Mouse (Mus musculus) c-Kit-positive CD71-negative TER-119-negative erythroid progenitor cells, embryonic 14.5 days (primary cell): ENCODE results near the gene Thsd1.

Experiments used
- DNase-seq: peaks from one replicate; pipeline ENCODE4 v3.0.0-alpha.2; 2013; ENCODE audit warnings: low read depth

Gene Thsd1

DNA sequence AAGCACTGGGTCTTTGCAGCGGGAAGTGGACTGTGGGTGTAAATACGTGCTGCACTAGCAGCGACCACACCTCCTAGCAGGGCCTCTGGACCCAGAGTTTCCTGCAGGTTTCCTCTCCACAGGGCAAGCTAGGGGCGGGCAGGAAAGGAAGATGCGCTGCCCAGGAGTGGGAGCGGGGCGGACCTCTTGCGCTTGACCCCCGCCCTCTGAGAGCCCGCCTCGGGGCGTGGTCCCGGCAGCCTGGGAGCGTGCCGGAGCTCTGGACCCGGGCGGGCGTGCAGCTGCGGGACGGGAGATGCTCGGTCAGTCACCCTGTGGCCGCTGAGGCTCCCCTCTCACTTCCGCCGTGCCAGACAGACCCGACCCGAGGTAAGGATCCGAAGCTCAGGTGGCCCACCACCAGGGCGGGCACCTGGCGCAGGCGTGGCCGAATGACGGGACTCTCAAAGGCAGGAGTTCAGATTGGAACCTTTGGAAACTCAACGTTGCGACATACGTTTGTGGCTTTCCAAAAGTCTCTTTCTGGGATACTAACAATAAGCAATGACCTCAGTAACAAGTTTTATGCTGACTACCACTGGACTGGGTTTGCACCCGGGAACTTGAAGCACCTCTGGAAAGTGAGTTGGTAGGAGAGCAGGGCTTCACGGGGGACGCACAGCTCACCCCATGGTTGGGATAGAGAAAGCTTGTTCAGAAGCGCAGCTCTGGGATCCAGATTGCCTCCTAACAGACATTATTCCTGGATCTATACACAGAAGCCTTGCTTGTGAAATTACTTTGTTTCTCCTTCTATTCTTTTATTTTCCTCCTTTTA lies at the start of gene Thsd1:
Gene Thsd1 (plus strand): TSS at position 253 of the 817 bp plus-strand sequence.
- no peak for DNase-seq

DNA sequence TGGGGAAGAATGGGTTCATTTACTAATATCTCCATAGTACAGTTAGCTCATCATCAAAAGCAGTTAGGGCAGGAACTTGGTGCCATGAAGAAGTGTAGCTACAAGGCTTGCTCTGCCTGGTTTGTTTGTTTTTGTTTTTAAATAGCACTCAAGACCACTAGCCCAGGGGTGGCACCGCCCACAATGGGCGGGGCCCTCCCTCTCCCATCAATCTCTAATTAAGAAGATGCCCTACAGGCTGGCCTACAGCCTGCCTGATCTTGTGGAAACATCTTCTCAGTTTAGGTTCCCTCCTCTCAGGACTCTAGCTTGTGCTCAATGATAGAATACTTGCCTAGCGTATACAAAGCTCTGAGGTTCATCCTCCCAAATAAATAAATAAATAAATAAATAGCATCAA lies 42.2 kb upstream of the Thsd1 start:
- DNase-seq: no peak

DNA sequence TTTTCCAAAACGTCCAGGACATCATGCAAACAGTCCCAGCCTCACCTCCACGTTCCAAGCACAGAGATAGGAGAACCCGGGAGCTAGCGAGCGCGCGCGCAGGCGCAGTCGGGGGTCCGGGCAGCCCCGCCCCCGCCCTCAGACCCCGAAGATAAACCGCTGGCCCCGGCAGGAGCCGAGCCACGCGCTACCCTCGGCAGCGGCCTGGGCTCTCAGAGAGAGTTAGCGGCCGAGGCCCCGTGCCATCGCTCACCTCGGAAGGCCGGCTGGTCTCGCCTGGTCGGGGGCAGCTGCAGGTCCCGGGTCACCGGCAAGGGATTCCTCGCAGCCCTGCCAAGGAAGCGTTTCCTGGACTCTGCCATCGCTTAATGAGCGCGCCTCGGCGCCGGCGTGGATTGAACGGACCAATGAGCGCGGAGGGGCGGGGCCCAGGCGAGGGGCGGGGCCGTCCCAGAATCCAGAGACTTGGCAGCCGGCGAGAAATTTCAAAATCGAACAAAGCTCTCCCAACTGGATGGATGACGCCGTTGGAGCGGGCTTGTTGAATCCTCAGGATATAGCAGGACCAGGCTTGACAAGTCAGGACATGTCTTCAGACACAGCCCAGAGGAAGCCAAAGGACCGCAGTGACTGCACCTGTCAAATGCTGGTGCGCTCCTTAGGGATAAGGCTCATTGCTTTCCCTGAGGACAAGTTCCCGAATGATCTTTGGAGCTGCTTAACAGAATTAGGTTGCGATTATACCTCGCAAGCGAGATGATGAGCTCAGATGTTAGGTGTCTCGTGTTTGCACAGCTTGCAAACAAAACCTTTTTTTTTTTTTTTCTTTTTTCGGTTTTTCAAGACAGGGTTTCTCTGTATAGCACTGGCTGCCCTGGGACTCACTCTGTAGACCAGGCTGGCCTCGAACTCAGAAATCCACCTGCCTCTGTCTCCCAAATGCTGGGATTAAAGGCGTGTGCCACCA lies 41.4 kb upstream of the Thsd1 start, which contains the start of gene Ckap2:
Gene Ckap2 (minus strand): TSS at position 389 of the 967 bp plus-strand sequence.
- DNase-seq: peak; percentile 79

DNA sequence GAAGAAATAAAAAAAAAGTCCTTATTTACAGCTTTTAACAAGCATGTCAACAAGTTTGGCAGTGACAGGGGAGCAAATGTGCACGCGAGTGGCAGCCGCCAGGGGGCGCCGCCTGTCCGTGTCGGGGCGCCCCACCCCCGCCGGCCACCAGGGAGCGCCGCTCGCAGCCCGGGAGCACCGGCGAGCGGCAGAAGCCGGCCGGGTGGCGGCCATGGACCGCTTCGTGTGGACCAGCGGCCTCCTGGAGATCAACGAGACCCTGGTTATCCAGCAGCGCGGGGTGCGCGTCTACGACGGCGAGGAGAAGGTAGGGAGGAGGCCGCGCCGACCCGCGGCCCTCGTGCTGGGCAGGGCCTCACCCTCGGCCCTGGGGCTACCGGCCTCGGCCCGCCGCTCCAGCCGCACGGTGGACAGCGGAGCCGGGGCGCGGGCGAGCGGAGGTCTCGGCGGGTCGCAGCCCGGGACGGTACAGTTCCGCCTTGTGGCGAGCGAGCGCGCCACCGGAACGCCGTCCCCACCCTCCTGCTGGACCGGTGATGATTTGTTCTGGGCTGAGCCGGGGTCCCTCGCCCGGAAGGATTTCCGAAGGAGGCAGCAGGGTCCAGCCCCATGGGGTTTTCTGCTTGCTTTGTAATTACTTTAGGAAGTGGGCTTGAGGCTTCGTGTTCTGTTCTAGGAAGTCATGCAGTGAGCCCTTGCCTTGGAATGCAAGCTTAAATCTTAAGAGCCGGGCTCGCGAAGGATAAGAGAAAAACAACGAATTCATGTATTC lies 34.3 kb upstream of the Thsd1 start, which contains the start of gene Vps36:
Gene Vps36 (plus strand): TSS at position 150 of the 772 bp plus-strand sequence.
- peak; percentile 66 for DNase-seq

GRCm38 (mm10) chr8:22193432-22194010 lies 33.6 kb upstream of the Thsd1 start:
- no peak for DNase-seq

GRCm38 (mm10) chr8:22197914-22198313 lies 29.2 kb upstream of the Thsd1 start:
- no peak for DNase-seq

DNA sequence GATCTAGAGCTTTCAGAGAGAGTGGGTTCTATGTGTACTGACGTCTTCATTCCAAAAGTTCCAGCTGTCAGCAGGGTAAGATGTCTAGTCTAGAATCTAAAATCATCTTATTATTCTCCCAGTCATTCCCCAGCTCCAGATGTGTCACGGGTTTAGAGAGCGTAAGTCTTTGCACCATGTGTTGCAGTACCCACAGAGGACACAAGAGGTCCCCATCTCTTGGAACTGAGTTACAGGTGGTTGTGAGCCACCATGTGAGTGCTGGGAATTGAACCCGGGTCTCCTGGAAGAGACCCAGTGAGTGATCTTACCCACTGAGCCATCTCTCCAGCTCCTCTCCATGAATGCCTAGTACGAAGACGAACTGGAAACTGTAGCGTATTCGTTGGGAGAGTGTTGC lies 27.6 kb upstream of the Thsd1 start:
- no peak for DNase-seq

DNA sequence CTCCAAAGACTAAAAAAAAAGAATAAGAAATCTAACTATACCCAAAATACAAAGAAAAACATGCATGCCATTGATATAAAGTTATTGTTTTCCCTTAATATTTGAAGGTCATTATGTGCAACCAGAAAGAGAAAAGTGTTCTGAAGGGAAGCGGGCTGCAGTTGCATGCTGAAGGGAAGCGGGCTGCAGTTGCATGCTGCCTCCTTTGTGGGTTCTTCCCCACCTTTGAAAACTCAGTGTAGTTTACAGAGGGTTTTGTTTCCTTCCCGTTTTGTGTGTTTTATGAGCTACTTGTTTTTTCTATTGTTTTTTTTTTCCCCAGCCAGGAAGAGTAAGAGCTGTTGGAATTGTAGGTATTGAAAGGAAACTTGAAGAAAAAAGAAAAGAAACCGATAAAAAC lies 19.6 kb upstream of the Thsd1 start:
- no peak for DNase-seq

DNA sequence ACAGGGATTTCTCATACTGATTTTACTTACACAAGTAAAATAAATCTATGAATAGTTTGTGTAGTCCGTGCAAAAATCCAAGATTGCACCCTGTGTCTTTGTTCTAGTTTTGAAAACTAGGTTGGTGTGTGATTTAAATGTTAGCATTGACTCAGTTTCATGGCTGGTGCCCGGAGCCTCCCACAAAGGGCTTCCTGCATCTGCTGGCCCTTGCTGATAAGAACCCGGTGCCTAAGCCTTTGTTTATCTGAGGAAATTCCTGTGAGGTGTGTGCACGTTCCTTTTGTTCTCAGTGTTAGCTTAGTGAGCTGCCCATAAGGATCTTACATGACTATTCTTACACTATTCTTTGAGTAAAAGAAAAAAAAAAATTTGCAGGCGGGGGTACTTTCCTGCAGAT lies 18.1 kb upstream of the Thsd1 start:
- DNase-seq: no peak

- DNase-seq: no peak
These were observed 12.3 kb upstream of the Thsd1 start for GRCm38 (mm10) chr8:22214826-22215225.

DNA sequence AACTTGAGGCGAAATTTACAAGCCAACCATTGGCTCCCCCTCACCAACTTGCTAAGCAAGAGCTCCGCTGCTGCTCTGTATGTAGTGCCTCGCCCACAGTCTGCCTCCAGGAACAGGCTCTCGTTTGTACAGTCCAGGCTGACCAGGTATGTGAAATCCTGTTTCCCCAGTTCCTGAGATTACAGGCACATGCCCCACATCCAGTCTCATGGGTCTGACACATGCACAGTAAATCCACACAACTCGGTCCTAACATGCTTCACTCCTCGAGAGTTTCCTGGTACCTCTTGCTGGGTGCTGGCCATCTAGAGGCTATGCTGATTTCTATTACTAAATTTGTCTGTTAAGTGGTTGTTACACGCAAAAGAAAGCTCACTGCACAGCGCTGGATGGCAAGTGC lies 752 bp upstream of the Thsd1 start:
- DNase-seq: no peak

GRCm38 (mm10) chr8:22228621-22229020 lies 1.5 kb downstream of the Thsd1 start:
- no peak for DNase-seq

- DNase-seq: no peak
These were observed 15.9 kb downstream of the Thsd1 start for GRCm38 (mm10) chr8:22242986-22243385.

- DNase-seq: no peak
These were observed 18.6 kb downstream of the Thsd1 start for GRCm38 (mm10) chr8:22245663-22246062.

DNA sequence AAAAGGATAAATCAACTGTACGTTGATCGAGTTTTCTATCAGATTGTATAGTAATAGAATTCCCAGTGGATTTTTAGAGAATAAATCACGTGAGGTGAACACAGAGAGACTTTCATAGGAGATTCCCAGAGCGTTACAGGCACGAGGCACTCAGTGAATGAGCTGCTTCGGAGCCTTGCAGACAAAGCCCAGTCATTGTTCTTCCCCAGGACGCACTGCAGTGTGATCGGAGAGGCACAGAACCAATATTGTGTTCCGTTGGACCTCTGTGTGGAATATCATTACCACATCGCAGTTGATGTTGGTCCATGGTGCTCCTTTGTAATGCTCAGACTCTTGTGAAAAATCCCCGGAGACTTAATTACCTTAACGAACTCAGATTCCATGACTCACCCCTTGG lies 20.8 kb downstream of the Thsd1 start:
- DNase-seq: no peak

GRCm38 (mm10) chr8:22249080-22249479 lies 22.0 kb downstream of the Thsd1 start:
- DNase-seq: no peak

DNA sequence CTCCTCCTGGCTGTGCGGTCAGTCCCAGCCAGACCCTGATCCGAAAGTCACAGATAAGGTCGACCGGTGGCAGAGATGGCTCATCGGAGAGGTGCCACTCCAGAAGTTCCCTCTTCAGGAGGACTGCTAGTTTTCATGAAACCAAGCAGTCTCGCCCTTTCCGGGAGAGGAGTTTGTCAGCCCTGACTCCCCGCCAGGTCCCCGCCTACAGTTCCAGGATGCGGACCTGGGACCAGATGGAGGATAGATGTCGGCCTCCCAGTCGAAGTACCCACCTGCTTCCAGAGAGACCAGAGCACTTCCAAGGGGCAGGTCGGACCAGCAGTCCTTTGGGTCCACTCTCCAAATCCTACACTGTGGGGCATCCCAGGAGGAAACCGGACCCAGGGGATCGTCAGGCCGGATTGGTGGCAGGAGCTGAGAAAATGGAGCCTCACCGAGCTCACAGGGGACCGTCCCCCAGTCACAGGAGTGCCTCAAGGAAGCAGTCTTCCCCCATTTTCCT lies 31.9 kb downstream of the Thsd1 start:
- no peak for DNase-seq

GRCm38 (mm10) chr8:22259531-22259930 lies 32.4 kb downstream of the Thsd1 start:
- no peak for DNase-seq

DNA sequence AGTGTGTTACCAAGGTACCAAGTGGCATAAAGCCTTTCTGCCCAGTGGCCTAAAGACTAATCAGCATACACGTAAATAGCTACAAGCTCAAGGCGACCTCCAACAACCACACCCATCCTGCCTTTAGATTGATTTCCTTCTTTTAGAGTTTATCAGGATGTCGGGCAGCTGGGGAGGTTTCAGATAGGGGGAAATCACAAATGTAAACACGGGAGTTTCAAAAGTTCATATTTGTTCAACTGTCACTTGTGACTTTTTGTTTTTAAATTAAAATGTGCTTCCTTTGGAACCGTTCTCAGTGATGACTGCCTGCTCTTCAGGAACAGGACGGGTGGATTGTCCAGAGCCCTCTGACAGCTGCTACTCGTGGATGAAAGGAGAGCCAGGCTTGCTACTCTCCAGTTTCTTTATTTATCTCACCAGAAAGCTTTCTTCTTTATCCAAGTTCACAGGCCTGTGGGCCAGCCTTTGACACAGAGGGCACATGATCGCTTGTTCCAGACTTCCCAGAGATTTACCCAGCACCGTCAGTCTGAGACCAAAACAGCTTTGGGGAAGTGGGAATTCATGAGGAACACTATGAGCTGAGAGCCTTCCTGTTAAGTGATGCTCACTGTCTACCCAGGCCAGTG lies 33.1 kb downstream of the Thsd1 start:
- DNase-seq: no peak

DNA sequence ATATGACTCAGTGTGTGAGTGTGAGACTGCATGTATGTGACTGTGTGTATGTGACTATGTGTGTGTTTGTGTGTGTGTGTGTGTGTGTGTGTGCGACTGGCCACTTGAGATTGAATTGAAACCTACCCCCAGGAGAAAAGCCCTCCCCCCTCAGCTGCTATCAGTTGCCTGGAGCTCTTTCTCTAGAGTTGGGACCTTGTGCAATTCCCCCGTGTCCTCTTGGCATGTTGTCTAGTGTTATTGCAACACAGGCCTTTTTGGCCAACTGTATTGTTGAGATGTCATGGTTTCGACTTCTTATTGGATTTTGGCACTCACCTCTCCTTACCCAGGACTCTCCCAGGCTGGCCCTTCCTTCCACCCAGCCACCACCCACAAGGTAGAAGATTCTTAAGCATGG lies 35.2 kb downstream of the Thsd1 start:
- no peak for DNase-seq

DNA sequence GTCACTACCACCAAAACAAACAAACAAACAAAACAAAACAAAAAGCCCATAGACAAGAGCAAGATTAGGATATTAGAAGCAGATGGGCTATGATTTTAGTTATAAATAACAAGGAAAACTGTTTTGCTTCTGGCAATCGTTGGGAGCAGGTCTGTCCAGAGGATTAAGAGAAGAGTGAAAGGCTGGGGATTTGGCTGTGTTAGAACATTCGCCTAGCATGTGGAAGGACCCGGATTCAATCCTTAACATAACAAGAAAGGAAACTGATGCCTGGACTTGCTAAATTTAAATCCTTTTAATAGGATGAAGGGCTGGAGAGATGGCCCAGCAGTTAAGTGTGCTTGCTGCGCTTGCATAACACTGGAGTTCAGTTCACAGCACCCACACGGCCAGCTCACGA lies 37.2 kb downstream of the Thsd1 start:
- no peak for DNase-seq
